Mouse (Mus musculus): ENCODE results near the gene Olfm3. TPM values are rescaled to one million over a fixed set of nuclear protein-coding genes. Genes with fewer than 3 reads are reported as not detected.

The Olfm3 gene
- total and polyA plus RNA-seq, 3 experiments = not detected

DNA sequence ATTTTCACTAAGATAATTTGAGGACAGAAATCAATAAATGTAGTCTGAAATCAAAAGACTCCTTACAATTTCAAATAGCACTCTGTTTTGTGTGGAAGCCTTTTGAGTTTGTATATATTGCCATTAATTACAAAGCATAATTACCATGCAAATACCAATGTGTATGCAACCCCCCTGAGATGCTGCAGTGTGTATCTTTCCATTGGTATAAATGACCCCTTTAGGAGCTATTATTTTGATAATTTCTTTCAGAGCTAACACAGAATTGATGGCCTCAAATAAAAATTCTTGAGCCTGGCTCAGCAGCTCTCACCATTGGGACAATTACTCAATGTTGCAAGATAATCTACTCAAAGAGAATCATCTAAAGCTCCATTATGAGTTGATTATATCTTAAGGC is 67.3 kb downstream of the Olfm3 start:
- TF ChIP-seq SMC3 (IDR thresholded peaks at IDR 0.05; ENCODE audit: low read depth, low read length) (no peak), NRF1 (IDR thresholded peaks at IDR 0.05; ENCODE audit: insufficient read depth, low read depth, low read length, poor library complexity, severe bottlenecking) (no peak), NELFE (IDR thresholded peaks at IDR 0.05; ENCODE audit: low read depth, low read length) (no peak), TCF12 (IDR thresholded peaks at IDR 0.05; ENCODE audit: low read depth, low read length) (no peak), RCOR1 (IDR thresholded peaks at IDR 0.05; ENCODE audit: low read depth, low read length) (no peak), ZMIZ1 (IDR thresholded peaks at IDR 0.05; ENCODE audit: low read depth, low read length) (no peak), POLR2A (IDR thresholded peaks at IDR 0.05; ENCODE audit: control insufficient read depth in 1 of 2, insufficient read depth in 1 of 2, low read depth in 1 of 2, low read length in 2 of 2, poor library complexity in 1 of 2) (no peak), POLR2AphosphoS2 (IDR thresholded peaks at IDR 0.05; ENCODE audit: low read length) (no peak), UBTF (IDR thresholded peaks at IDR 0.05; ENCODE audit: borderline replicate concordance, insufficient read depth, low read depth, low read length) (no peak), JUND (IDR thresholded peaks at IDR 0.05; ENCODE audit: low read depth, low read length) (no peak), TAL1 (IDR thresholded peaks at IDR 0.05; ENCODE audit: low read length) (no peak)
- DNase-seq (ENCODE audit: low read depth, low spot score) = no peak
- no peaks in the 10 kb centered on the region for H3K27me3 ChIP-seq (ENCODE audit: control insufficient read depth in 1 of 2, insufficient read depth in 2 of 2, low read length in 2 of 2)
- H3K79me2 ChIP-seq (ENCODE audit: control insufficient read depth, insufficient read depth, low read length, poor library complexity) = no peaks in the 10 kb centered on the region
- H3K9me3 ChIP-seq (replicated peaks; ENCODE audit: insufficient read depth, low read length) = no peaks in the 10 kb centered on the region; the same call in 1 of the 2 replicates
- H3K36me3 ChIP-seq (ENCODE audit: control insufficient read depth in 1 of 2, insufficient read depth in 2 of 2, low read length in 2 of 2) = no peaks in the 10 kb centered on the region
- H3K4me1 ChIP-seq (ENCODE audit: control insufficient read depth in 1 of 2, insufficient read depth in 2 of 2, low read length in 2 of 2) = no peaks in the 10 kb centered on the region
- H3K9ac ChIP-seq (ENCODE audit: control insufficient read depth, low read depth, low read length, poor library complexity, severe bottlenecking) = no peak overlapping the region
- no peak overlapping the region for H3K27ac ChIP-seq (ENCODE audit: control insufficient read depth, low read depth, low read length)
- H3K4me3 ChIP-seq (ENCODE audit: control insufficient read depth in 1 of 2, insufficient read depth in 1 of 2, low read depth in 2 of 2, low read length in 2 of 2) = no peak overlapping the region

DNA sequence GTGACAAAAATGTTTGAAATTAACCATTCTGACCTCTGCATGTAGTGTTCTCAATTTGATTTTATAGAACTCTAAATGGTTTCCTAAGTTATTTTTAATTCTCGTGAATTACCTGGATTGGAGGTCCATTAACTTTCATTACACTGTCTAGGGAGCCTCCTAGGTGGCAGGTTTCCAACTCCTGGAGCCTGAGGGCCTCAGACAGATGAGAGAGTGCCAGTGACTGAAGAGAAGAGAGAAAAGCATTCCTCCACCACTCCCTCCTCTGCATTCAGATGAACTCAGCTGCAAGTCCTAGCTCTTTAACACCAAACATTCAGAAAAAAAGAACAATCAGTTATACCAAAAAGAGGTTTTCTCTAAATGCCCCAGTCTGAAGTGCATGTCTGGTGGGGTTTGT is 68.6 kb downstream of the Olfm3 start:
- DNase-seq (ENCODE audit: low read depth, low spot score) = no peak
- H3K9me3 ChIP-seq (replicated peaks; ENCODE audit: insufficient read depth, low read length) = no peaks in the 10 kb centered on the region; the same call in 1 of the 2 replicates
- no peak overlapping the region for H3K27ac ChIP-seq (ENCODE audit: control insufficient read depth, low read depth, low read length)
- H3K4me3 ChIP-seq (ENCODE audit: control insufficient read depth in 1 of 2, insufficient read depth in 1 of 2, low read depth in 2 of 2, low read length in 2 of 2) = no peak overlapping the region
- no peak overlapping the region for H3K9ac ChIP-seq (ENCODE audit: control insufficient read depth, low read depth, low read length, poor library complexity, severe bottlenecking)
- TF ChIP-seq ZC3H11A (IDR thresholded peaks at IDR 0.05; ENCODE audit: low read depth, low read length) (no peak), NRF1 (IDR thresholded peaks at IDR 0.05; ENCODE audit: insufficient read depth, low read depth, low read length, poor library complexity, severe bottlenecking) (no peak), ZKSCAN1 (IDR thresholded peaks at IDR 0.05; ENCODE audit: low read depth, low read length) (no peak), MYB (IDR thresholded peaks at IDR 0.05; ENCODE audit: low read depth, low read length) (no peak), TBP (IDR thresholded peaks at IDR 0.05; ENCODE audit: low read depth, low read length) (no peak), ELF1 (IDR thresholded peaks at IDR 0.05; ENCODE audit: low read depth, low read length) (no peak), MAFK (IDR thresholded peaks at IDR 0.05; ENCODE audit: borderline replicate concordance, low read depth, low read length) (no peak), CHD1 (IDR thresholded peaks at IDR 0.05; ENCODE audit: low read depth, low read length) (no peak), CHD2 (IDR thresholded peaks at IDR 0.05; ENCODE audit: low read length) (no peak), NELFE (IDR thresholded peaks at IDR 0.05; ENCODE audit: low read depth, low read length) (no peak)
- H3K27me3 ChIP-seq (ENCODE audit: control insufficient read depth in 1 of 2, insufficient read depth in 2 of 2, low read length in 2 of 2) = no peaks in the 10 kb centered on the region
- no peaks in the 10 kb centered on the region for H3K4me1 ChIP-seq (ENCODE audit: control insufficient read depth in 1 of 2, insufficient read depth in 2 of 2, low read length in 2 of 2)
- H3K36me3 ChIP-seq (ENCODE audit: control insufficient read depth in 1 of 2, insufficient read depth in 2 of 2, low read length in 2 of 2) = no peaks in the 10 kb centered on the region
- H3K79me2 ChIP-seq (ENCODE audit: control insufficient read depth, insufficient read depth, low read length, poor library complexity) = no peaks in the 10 kb centered on the region

All from MEL (cell line).